Mouse (Mus musculus) liver, postnatal 0 days (tissue): ENCODE data around the gene Slx1b. TPM values are rescaled to one million over a fixed set of nuclear protein-coding genes. Genes with fewer than 3 reads are reported as not detected.

ENCODE experiments used
- ATAC-seq: fragments of 200-750 bp; cut with Nextera tagmentation; 2 replicates; pipeline ENCODE4 v1.8.0; 2017; ENCODE audit warnings: mild to moderate bottlenecking, moderate library complexity
- DNase-seq: peaks from one replicate; pipeline ENCODE4 v3.0.0-alpha.2; 2016
- H3K27ac ChIP-seq: fragments of 300-500 bp; sonication (generic); 2 replicates; pipeline ENCODE4 v1.5.1; 2014; ENCODE audit warnings: antibody characterized with exemption, moderate library complexity, mild to moderate bottlenecking, low read depth
- H3K27me3 ChIP-seq: fragments of 300-500 bp; sonication (generic); 2 replicates; pipeline ENCODE4 v1.6.1; 2014; ENCODE audit warnings: low read length, control low read depth, mixed read lengths; ENCODE audit not compliant: insufficient read depth
- H3K36me3 ChIP-seq: fragments of 300-500 bp; sonication (generic); replicated peaks from 2 replicates; pipeline ENCODE4 v1.6.1; 2014; ENCODE audit warnings: mild to moderate bottlenecking, control low read depth, low read length, moderate library complexity, mixed read lengths; ENCODE audit not compliant: insufficient read depth
- H3K4me1 ChIP-seq: fragments of 300-500 bp; sonication (generic); 2 replicates; pipeline ENCODE4 v1.6.1; 2014; ENCODE audit warnings: antibody characterized with exemption, mild to moderate bottlenecking, control low read depth; ENCODE audit not compliant: insufficient read depth
- H3K4me2 ChIP-seq: fragments of 300-500 bp; sonication (generic); 2 replicates; pipeline ENCODE4 v1.6.1; 2014; ENCODE audit warnings: low read depth, mild to moderate bottlenecking, low read length, moderate library complexity, mixed read lengths
- H3K4me3 ChIP-seq: fragments of 300-500 bp; sonication (generic); 2 replicates; pipeline ENCODE4 v1.5.1; 2014; ENCODE audit warnings: low read depth, low read length
- H3K9ac ChIP-seq: fragments of 300-500 bp; sonication (generic); replicated peaks from 2 replicates; pipeline ENCODE4 v1.6.1; 2014; ENCODE audit warnings: mild to moderate bottlenecking, moderate library complexity
- H3K9me3 ChIP-seq: fragments of 300-500 bp; sonication (generic); 2 replicates; pipeline ENCODE4 v1.6.1; 2016; ENCODE audit warnings: mild to moderate bottlenecking, control low read depth, low read length, mixed read lengths
- CTCF ChIP-seq: sonication (generic); IDR thresholded peaks from 2 replicates; pipeline ENCODE4 v1.5.1; 2016; ENCODE audit warnings: antibody characterized with exemption, low read depth
- EP300 ChIP-seq: IDR thresholded peaks from 2 replicates; pipeline ENCODE4 v1.6.1; 2016; ENCODE audit warnings: antibody characterized with exemption, low read depth, mild to moderate bottlenecking
- WGBS: fragments of 180-500 bp; shearing (Covaris S2); extraction: QIAGEN DNeasy Blood & Tissue Kit; methylation state at CpG from one replicate; pipeline ENCODE4 v1.1.7; 2014; ENCODE audit not compliant: insufficient replicate concordance; 5-methylcytosine and 5-hydroxymethylcytosine counted together
- polyA plus RNA-seq: library from polyadenylated mRNA; unstranded; fragments of >200 nt; fragmentation: Nextera tagmentation; extraction: Ambion mirVana; gene quantifications from 2 replicates; pipeline ENCODE4 v1.2.1, GENCODE M21; 2015

Slx1b gene
- polyA plus RNA-seq = 2.6 and 3.7 TPM in 2 replicates

- H3K4me1 ChIP-seq = peaks cover 13% of the 10 kb centered on the region
- peak; percentile 95 for ATAC-seq
- no peaks in the 10 kb centered on the region for H3K27me3 ChIP-seq
- H3K4me3 ChIP-seq = peak within 1 kb of the TSS; percentile 62
- H3K4me2 ChIP-seq = peak within 1 kb of the TSS; percentile 84
- peak; percentile 70; the same call in 1 of the 2 replicates for TF ChIP-seq EP300
- TF ChIP-seq CTCF = peak; percentile 99
- under 1% methylated on average over 40 of the region's 40 CpGs for WGBS
- DNase-seq = peak; percentile 96
- peaks cover 27% of the 10 kb centered on the region for H3K36me3 ChIP-seq
- peak within 1 kb of the TSS; percentile 69 for H3K9ac ChIP-seq
- peak within 1 kb of the TSS; percentile 84 for H3K27ac ChIP-seq
- no peaks in the 10 kb centered on the region for H3K9me3 ChIP-seq
Measured at GRCm38 (mm10) chr7:126695631-126696207, at the start of gene Slx1b. Slx1b (minus strand) TSS chr7:126695784.

- no peak for DNase-seq
- H3K4me3 ChIP-seq = no peak overlapping the region
- WGBS = 87% methylated on average over 13 of the region's 13 CpGs
Measured at GRCm38 (mm10) chr7:126741964-126742482, 46.4 kb upstream of the Slx1b start.

GRCm38 (mm10) chr7:126741452-126741851 lies 45.9 kb upstream of the Slx1b start:
- Histone ChIP-seq H3K9ac (no peak overlapping the region), H3K36me3 (no peaks in the 10 kb centered on the region), H3K4me3 (no peak overlapping the region), H3K27me3 (no peaks in the 10 kb centered on the region), H3K4me2 (no peak overlapping the region), H3K9me3 (no peaks in the 10 kb centered on the region), H3K27ac (no peak overlapping the region), H3K4me1 (peaks cover 6% of the 10 kb centered on the region)
- 70% methylated on average over 5 of the region's 5 CpGs for WGBS
- TF ChIP-seq CTCF = no peak
- TF ChIP-seq EP300 = no peak
- no peak for DNase-seq
- no peak for ATAC-seq

More at GRCm38 (mm10) chr7:126741964-126742482, 46.4 kb upstream of the Slx1b start:
- H3K27ac ChIP-seq = no peak overlapping the region
- H3K36me3 ChIP-seq = no peaks in the 10 kb centered on the region
- no peak for ATAC-seq
- TF ChIP-seq EP300 = no peak
- H3K9me3 ChIP-seq = no peaks in the 10 kb centered on the region
- H3K9ac ChIP-seq = no peak overlapping the region
- no peaks in the 10 kb centered on the region for H3K27me3 ChIP-seq
- H3K4me1 ChIP-seq = peaks cover 10% of the 10 kb centered on the region
- H3K4me2 ChIP-seq = no peak overlapping the region

GRCm38 (mm10) chr7:126740977-126741376 lies 45.4 kb upstream of the Slx1b start:
- Histone ChIP-seq H3K4me2 (no peak overlapping the region), H3K4me3 (no peak overlapping the region), H3K9ac (no peak overlapping the region), H3K4me1 (peaks cover 2% of the 10 kb centered on the region), H3K27me3 (no peaks in the 10 kb centered on the region), H3K27ac (no peak overlapping the region), H3K9me3 (no peaks in the 10 kb centered on the region), H3K36me3 (no peaks in the 10 kb centered on the region)
- DNase-seq (no peak), ATAC-seq (no peak)
- TF ChIP-seq CTCF = no peak
- no peak for TF ChIP-seq EP300
- 61% methylated on average over 5 of the region's 5 CpGs for WGBS

- Histone ChIP-seq H3K4me2 (no peak overlapping the region), H3K27me3 (no peaks in the 10 kb centered on the region), H3K9me3 (no peaks in the 10 kb centered on the region), H3K27ac (no peak overlapping the region; the same call in 1 of the 2 replicates), H3K4me1 (peaks cover 2% of the 10 kb centered on the region; the same call in 1 of the 2 replicates), H3K36me3 (no peaks in the 10 kb centered on the region), H3K9ac (no peak overlapping the region), H3K4me3 (no peak overlapping the region)
- 76% methylated on average over 13 of the region's 13 CpGs for whole genome bisulfite sequencing
- TF ChIP-seq EP300 (no peak), CTCF (no peak)
- no peak for ATAC-seq
- DNase-seq = no peak
Measured at GRCm38 (mm10) chr7:126740132-126740735, 44.6 kb upstream of the Slx1b start.

GRCm38 (mm10) chr7:126739551-126739950 lies 44.0 kb upstream of the Slx1b start:
- H3K4me1 ChIP-seq = peaks cover 2% of the 10 kb centered on the region; the same call in 1 of the 2 replicates
- H3K27me3 ChIP-seq = no peaks in the 10 kb centered on the region
- H3K27ac ChIP-seq = no peak overlapping the region
- DNase-seq (no peak), ATAC-seq (no peak)
- TF ChIP-seq EP300 = no peak
- TF ChIP-seq CTCF = no peak
- H3K9ac ChIP-seq = no peak overlapping the region
- H3K4me3 ChIP-seq = no peak overlapping the region
- H3K36me3 ChIP-seq = no peaks in the 10 kb centered on the region
- H3K4me2 ChIP-seq = no peak overlapping the region
- 78% methylated on average over 17 of the region's 17 CpGs for WGBS
- no peaks in the 10 kb centered on the region for H3K9me3 ChIP-seq
